Mouse (Mus musculus): Measurements from ENCODE around the gene Akap1.
A peak's percentile ranks its signal among the peaks of the same experiment; 100 is the strongest.
"Not testable (repeated sequence)": the region's sequence is repeated elsewhere in the genome, so short reads cannot be mapped to it uniquely, and the experiment has no call there.

The Akap1 gene

DNA sequence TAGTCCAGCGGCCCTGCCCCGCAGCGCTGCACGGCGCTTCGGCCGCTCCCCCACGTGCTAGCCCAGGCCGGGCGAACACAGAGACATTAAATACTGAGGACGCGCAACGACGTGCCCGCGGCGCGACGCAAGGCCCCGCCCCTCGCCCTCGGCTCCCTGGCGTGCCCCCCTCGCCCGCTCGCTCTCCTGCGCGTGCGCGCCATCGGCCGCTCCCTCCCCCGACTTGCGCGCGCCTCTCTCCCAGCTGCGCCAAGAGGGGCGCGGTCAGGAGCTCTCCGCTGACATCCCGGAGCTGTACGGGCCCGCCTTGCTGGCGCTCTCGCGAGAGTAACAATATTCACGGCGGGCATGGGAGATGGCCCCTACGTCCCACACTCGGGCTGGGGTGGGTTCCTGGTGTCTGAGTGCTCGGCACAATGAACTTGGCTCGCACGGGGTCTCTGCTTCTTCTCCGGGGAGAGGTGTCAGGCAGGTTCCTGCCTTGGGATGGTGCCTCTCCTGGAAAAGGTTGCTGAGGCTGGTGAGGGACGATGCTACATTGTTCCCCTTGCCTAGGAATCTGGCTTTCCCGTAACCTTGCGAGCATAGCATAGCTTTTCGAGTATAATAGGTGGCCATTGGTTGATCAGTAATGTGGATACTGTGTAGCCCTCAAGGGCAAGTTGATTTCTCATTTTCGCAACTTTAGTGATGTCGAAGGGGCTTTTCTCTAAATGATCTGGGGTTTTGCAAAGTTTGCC, at the start of gene Akap1:
Akap1 (minus strand) TSS at position 129 of the 740 bp plus-strand sequence.
- peak; percentile 97 to 98 for DNase-seq

DNA sequence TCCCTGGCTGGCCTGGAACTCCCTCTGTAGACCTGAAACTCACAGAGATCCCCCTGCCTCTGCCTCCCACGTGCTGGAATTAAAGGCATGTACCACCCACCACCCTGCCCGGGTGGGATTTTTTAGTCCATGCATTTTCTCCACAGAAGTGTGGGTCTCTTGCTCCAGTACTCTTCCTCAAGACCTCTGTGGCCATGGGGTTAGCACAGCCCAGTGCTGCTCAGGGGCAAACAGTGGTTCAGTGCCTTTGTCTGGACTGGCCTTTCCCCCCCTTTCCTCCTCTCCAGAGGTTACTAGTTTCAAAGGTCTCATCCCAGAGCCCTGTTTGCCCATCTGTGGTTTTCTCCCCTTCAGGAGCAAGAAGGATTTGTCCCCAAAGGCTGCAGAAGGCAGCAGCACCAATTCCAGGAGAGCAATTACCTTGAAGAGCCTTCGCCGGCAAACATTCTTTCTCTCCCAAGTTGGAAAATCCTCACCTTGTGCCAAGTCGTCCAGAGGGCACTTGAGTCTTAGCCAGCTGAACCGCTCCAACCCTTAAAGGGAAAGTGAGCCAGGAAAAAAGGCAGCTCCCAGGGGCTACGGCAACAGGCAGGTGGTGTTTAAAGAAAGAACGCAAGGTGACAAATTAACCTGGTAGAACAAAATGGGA, 45.1 kb upstream of the Akap1 start:
- DNase-seq = peak; percentile 52 to 66

DNA sequence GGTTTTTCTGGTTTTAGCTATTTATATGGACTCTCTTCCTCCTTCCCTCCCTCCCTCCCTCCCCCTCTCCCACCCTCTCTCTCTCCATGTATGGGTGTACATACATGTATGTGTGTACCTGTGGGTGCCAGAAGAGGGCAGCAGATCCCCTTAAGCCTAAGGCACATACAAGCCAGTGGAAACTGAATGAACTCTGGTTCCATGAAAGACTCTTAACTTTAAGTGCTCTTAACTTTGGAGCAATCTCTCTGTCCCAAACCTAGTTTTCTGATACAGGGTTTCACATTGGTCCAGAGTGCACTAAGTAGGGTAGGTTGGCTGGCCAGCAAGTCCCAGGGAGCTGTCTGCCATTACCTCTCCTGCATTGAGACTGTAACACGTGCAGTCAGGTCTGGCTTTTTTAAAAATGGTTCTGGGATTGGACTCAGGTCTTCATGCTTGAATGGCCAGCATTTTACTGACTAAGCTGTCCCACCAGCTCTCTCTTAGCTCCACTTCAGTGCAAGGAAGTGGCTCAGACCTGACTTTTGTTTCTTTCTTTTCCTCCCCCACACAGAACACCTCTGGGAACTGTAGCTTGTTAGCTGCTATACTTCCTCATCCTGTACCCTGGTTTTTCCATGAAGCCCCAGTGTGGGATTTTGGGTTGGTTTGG, 44.3 kb upstream of the Akap1 start:
- peak; percentile 83 to 89 for DNase-seq

DNA sequence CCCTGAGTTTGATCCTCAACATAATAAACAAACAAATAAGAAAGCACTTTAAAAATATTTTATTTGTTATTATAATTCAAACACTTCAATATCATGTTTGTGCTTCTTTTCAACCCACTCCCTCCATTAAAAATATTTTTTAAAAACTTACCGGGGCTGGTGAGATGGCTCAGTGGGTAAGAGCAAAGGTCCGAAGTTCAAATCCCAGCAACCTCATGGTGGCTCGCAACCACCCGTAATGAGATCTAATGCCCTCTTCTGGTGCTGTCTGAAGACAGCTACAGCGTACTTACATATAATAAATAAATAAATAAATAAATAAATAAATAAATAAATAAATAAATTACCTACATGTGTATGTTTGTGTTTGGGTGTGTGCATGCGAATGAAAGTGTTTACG, 43.5 kb upstream of the Akap1 start:
- no peak for DNase-seq

DNA sequence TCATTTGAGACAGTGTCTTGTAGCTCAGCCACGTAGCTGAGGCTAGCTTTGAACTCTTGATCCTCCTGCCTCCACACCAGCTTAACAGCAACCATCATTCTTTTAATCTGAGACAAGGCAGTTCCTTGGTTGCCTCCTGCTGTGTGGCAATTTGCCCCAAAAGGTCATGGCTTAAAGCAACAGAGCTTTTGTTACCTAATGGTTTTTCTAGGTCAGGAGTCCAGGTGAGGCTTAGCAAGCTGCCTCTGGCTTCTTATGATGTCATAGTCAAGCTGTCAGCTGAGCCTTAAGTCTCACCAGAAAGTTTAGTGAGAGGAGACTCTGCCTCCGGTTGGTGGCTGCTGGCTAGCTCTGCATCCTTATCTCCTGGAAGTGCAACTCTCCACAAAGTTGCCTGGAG, 41.2 kb upstream of the Akap1 start:
- no peak for DNase-seq

DNA sequence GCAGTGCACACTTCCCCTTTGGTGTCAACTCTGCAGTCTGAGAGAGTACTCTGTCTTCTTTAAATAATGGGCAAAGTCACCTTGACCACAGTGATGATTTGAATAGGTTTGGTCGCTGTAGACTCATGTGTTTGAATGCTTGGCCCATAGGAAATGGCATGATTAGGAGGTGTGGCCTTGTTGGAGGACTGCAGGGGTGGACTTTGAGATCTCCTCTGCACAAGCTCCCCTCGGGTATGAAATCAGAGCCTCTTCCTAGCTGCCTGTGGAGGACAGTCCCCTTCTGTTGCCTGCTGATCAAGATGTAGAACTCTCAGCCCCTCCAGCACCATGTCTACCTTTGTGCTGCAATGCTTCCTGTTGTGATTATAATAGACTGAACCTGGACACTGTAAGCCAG, 39.7 kb upstream of the Akap1 start:
- DNase-seq = no peak

DNA sequence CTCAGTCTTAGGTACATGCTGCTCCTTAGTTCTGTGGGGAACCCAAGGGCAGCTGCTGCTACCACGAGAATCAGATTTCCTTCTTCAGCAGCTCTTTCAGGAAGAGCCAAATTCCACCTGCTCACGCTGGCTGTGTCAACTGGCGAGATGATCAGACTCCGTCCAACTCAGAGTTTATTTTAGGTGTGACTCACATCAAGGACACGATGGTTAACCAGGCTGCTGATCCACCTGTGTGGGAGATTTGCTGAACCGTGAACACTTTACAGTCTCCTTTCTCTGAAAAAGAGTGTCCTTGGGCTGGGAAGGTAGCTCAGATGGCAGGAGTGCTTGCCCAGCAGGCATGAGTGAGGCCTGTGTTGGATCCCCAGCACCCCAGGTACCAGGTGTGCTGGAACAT, 38.4 kb upstream of the Akap1 start:
- no peak for DNase-seq

DNA sequence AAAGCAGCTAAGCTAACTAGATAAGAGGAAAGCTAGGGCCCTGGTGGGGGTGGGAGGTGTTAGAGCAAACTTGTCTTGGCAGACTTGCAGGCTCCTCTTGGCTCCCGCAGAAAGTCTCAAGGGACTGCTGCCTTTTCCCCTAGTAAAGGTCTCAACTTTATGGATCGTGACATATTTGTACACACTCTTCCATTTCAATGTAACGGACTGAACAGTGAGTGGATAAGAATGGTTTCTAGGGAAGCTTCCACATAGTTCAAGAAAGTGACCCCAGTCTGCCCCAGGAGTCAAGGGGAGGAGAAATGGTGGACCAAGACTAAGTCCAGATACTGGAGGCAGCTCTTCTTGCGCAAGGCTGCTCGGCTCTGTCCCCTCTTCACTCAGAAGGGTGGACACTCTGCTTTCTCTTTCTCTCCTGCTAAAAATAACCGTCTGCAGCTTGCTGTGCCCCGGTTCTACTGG, 37.0 kb upstream of the Akap1 start:
- peak; percentile 50 to 58 for DNase-seq

DNA sequence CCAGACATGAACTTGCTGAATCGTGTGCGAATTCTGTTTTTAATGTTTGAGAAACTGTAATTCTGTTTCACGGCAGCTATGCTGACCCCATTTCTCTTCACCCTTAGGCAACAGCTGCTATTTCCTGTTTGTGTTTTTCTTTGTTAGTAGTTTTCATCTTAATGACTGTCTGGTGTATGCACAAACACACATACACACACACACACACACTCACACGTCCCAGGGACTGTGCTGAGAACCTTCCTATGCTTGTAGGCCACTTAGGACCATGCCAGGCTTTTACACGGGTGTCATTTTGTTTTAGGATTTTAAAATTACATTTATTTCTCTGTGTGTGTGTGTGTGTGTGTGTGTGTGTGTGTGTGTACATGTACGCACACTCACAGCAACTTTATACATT, 35.2 kb upstream of the Akap1 start:
- DNase-seq = no peak

DNA sequence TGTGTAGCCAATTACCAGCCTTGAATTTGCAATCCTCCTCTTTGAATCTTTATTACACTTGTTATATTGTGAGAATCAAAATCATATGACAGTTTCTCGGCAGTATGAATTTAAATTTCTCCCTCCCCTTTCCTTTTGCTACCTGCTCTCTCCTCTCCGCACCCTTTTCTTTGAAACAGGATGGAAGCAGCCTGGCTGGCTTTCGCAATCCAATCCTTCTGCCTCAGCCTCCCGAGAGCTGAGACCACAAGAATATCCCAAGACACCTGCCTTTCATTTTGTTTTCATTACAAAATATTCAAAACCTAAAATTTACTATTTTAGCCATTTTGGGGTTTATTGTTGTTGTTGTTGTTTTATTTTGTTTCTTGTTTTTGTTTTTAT, 34.0 kb upstream of the Akap1 start:
- DNase-seq = no peak

DNA sequence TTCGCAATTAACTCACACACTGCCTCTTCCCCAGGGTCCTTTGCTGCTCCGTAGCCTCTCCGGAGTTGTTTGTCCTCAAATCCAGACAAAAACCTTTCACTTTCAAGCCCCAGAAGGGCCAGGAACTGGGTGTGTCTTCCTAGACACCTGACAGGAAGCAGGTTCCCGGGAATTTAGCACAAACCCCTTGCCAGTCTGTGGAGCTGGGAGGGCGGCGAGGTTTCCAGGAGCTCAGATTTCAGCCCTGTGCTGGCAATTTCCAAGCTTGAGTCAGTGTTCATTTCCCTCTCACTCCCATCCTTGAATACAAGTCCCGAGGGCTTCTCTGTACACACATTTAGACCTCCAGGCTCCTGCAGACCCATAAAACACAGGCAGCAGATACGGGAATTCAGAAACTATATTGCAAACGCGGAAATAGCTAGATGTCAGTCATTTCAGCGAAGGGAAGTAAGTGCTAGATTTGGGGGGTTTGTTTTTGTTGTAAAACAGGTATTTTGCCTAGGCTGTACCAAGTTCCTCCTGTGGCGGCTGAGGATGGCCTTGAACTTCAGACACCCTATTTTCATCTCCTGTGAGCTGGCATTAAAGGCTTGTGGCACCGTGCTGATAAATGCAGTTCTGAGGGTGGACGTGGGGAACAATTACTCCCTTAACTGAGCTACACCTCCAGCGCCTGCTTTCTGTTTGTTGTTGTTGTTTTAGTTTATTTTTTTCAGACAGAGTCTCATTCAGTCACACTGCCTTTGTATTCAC, 33.4 kb upstream of the Akap1 start:
- peak; percentile 35 to 62 for DNase-seq

DNA sequence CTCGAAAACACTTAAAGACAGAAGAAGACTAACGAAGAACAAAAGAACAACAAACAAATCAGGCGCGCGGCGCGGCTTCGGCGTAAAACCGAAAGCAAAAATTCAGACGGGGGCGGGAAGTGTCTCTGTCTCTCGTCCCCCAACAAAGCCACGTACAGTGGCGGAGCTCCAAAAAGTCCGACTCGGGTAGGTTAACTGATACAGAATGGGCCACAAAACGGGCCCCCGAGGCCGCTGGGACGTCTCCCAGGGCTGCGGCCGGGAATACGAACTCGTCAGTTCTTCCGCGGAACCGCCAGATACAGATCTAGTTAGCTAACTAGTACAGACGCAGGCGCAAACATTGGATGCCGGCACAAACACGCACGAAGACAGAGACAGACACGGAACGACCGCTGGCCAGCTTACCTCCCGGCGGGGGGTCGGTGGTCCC, 31.4 kb upstream of the Akap1 start:
- DNase-seq = not testable (repeated sequence)

DNA sequence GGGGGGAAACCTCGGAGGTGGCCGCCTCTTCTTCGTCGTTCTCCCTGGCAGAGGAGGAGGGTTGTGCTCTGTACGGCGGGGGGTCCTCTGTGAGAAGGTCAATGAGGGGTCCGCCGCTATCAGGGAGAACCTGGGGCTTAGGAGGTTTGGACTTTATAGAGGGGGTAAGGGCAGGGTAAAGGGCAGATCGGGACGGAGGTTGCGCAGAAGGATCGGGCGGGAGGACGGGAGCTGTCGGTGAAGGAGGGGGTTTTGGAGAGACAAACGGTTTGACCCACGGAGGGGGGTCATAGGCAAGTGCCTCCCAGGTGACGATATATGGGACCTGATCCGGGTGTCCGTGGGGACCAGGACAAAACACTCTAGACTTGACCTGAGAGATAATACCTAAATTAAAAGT, 30.8 kb upstream of the Akap1 start:
- not testable (repeated sequence) for DNase-seq

DNA sequence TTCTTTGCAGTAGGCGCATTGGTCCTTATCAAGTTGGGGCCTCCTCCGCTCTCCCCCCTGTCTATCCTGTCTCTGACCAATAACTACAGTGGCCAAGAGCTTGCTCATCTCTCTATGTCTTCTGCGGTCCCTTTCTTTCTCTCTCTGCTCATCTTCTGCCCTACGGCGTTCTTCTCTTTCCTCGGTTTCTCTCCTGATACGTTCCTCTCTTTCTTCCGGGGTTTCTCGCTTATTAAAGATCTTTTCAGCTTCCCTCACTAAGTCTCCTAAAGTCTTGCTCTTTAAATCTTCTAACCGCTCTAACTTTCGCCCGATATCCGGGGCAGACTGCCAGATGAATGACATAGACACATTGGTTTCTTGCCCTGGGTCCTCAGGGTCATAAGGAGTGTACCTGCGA, 29.9 kb upstream of the Akap1 start:
- not testable (repeated sequence) for DNase-seq

DNA sequence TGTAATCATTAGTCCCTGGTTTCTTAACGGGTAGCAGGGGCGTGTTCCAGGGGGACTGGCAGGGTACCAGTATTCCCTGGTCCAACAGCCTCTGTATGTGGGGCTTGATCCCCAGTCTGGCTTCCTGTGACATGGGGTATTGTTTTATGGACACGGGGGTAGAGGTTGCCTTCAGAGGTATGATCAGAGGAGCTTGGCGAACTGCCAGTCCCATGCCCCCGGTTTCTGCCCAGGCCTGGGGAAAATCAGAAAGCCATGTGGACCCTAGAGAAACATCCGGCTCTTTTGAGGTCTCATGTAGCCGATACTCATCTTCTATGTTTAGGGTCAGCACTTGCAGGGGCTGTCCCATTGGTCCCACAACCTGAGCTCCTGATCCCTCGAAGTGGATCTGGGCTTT, 29.1 kb upstream of the Akap1 start:
- not testable (repeated sequence) for DNase-seq

DNA sequence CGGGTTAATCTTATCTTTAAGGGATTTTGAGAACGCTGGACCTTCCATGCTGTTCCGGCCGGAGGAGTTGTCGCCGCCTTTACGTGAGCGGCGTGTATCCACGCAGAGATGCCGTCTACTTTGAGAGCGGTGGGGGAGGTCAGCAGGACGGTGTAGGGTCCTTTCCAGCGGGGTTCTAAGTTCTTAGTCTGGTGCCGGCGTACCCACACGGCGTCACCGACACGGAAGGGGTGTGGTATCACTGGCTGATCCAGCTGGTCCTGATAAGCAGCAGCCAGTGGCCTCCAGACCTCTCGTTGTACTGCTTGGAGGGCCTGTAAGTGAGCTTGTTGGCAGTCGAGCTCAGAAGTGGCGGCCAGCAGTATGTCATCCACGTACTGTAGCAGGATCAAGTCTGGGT, 28.4 kb upstream of the Akap1 start:
- not testable (repeated sequence) for DNase-seq

DNA sequence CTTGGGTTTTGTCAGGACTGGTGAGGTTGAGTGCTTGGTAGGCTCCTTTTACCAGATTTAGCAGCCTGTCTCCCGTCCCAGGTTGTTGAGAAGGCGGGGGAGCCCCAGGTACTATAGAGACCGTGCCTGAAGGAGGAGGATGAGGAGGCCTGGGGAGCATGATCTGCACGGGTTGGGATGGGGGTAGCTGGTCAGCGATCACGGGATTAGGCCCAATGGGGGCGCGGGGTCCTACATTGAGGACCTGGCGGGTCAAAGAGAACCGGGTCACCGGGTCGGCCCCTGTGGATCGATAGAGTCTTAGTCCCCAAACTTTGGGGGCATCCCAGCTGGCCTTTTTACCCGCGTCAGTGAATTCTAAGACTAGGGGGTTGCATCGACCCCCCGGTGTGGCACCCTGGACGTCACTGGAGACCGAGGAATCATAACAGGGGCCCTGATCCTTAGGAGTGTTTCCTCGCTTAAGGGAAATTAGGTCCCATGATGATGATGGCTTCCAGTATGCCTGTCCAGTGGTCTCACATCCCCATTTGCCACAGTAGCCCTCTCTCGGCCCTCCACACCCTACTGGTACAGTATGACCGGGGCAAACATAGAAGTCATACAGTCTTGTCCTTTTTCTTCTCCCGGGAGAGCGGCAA, 27.7 kb upstream of the Akap1 start:
- DNase-seq = peak; percentile 44 to 51

DNA sequence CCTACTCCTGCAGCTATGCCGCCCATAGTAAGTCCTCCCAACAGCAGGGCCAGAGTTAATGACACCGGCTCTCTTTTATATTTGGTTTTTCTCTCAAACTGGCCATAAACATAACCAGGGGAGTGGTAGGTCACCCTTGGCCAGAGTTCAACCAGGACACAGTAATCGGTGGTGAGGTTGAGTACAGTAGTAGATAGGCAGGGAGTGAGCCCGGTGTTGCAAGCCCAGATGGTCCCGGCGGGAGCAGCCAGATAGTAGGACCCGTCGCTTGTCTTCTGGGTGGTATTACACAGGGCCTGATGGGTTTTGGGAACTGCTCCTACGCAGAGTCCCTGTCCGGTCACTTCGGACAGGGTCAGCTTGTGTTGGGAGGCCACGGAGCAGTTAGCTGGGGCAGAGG, 27.1 kb upstream of the Akap1 start:
- DNase-seq = not testable (repeated sequence)

DNA sequence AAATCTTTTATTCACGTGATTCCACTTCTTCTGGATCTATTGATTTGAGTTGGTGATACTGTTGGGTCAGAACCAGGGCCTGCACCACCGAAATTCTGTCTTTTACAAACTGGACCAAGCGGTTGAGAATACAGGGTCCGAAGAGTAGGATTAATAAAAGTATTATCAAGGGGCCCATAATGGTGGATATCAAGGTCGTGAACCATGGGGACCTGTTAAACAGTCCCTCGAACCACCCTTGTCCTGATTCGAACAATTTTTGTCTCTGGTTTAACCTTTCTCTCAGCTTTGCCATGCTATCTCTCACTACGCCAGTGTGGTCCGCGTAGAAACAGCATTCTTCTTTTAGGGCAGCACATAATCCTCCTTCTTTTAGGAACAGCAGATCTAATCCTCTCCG, 26.5 kb upstream of the Akap1 start:
- DNase-seq = not testable (repeated sequence)

DNA sequence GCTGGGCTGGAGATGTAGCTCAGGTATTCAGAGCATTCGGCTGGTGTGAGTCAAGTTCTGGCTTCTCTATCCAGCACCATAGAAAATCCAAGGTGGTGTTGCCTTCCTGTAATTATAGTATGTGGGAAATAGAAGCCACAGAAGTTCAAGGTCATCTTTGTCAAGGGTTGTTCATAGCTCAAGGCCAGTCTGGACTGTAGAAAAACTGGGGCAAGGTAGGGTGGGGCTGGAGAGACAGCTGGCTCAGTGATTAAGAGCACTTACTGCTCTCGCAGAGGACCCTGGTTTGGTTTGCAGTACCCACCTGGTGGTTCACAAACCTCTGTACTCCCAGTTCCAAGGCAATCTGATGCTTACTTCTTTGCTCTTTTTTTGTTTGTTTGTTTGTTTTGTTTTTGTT, 24.6 kb upstream of the Akap1 start:
- DNase-seq = no peak

DNA sequence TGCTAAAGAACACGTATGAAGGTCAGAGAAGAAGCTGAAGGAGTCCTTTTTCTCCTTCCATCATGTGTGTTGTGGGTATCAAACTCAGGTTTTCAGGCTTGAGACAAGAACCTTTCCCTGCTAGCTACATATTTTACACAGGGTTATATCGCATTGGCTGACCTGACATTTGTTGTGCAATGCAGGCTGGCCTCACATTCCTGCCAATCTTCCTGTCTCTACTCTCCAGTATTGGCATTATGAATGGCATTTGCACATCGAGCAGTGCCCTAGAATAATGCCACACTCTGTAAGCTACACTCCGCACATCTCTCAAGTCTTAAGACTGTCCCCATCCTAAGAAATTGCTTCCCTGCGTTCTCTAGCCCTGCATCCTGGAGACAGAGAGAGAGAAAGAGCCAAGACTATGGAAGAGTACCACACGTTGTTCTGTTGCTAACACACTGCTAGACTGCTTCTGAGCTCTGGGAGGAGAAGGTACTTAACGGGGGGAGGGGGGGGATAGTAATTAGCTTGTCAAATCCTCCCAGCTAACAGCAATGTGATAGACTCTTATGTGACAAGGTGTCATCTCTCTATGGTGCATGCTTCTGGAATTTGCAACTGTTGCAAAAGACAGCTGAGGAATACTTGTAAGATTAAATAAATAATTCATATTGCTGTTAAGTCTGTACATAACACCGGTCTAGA, 20.1 kb upstream of the Akap1 start:
- DNase-seq = no peak

DNA sequence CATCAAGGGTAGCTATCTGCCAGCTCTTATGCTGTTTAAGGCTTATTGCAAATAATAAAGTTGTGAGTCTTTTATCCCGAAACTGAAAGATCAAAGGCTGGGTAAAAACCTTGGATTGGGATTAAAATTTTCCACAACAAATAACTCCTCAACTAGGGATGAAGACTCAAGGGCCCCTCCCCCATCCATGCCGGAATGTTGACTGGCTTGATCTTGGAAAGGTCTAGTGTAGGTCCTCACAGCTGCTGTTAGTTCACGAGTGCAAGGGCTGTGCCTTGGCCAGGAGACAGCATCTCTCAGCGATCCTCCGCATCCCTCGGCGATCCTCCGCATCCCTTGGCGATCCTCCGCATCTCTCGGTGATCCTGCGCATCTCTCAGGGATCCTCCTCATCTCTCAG, 13.6 kb upstream of the Akap1 start:
- no peak for DNase-seq

Measured in kidney, postnatal 4 days (tissue).